Mouse (Mus musculus) adrenal gland, adult 18-20 months (tissue): ENCODE measurements around the gene Sap30bp. TPM values are rescaled to one million over a fixed set of nuclear protein-coding genes. Genes with fewer than 3 reads are reported as not detected.

ENCODE experiments used
- DNase-seq, 2 experiments: peaks; one replicate each; pipeline ENCODE4 v3.0.0; 2021 to 2022; ENCODE audit warnings: low spot score in 2 of 2
- total RNA-seq, 2 experiments: library from RNA; stranded (reverse); gene quantifications; 1 replicate in 1 of 2; 2 replicates in 1 of 2; pipeline ENCODE4 v1.2.3; 2021

Gene Sap30bp
- total RNA-seq, 2 experiments from 2014 or later, result 37.3 to 47.6 TPM

GRCm38 (mm10) chr11:115999538-116000143, 66.6 kb downstream of the Sap30bp start:
- peak; percentile 68 to 74 for DNase-seq

GRCm38 (mm10) chr11:116000607-116001006, 67.5 kb downstream of the Sap30bp start:
- no peak for DNase-seq

- no peak for DNase-seq
These were observed 68.6 kb downstream of the Sap30bp start for GRCm38 (mm10) chr11:116001725-116002124.

- no peak for DNase-seq
These were observed 69.8 kb downstream of the Sap30bp start for GRCm38 (mm10) chr11:116002894-116003293.

GRCm38 (mm10) chr11:116004186-116004823, 71.2 kb downstream of the Sap30bp start:
- no peak for DNase-seq

- DNase-seq, result peak; percentile 81 to 83
These were observed 72.0 kb downstream of the Sap30bp start for GRCm38 (mm10) chr11:116004840-116005700.

- DNase-seq, result no peak
These were observed 72.8 kb downstream of the Sap30bp start for GRCm38 (mm10) chr11:116005701-116006419.

GRCm38 (mm10) chr11:116007095-116007850, 74.2 kb downstream of the Sap30bp start:
- DNase-seq, result no peak

GRCm38 (mm10) chr11:116008411-116008810, 75.3 kb downstream of the Sap30bp start:
- no peak for DNase-seq

GRCm38 (mm10) chr11:116008832-116009375, 75.8 kb downstream of the Sap30bp start:
- no peak for DNase-seq

GRCm38 (mm10) chr11:116009661-116010060, 76.6 kb downstream of the Sap30bp start:
- no peak for DNase-seq

- no peak for DNase-seq
These were observed 77.1 kb downstream of the Sap30bp start for GRCm38 (mm10) chr11:116010146-116010545.

- no peak for DNase-seq
These were observed 77.9 kb downstream of the Sap30bp start for GRCm38 (mm10) chr11:116010948-116011347.

- no peak for DNase-seq
These were observed 78.6 kb downstream of the Sap30bp start for GRCm38 (mm10) chr11:116011529-116012261.

GRCm38 (mm10) chr11:116012262-116012947, 79.3 kb downstream of the Sap30bp start, which contains the start of gene Galk1:
TSS of gene Galk1 (minus strand) at chr11:116012719.
- peak; percentile 83 to 89 for DNase-seq

GRCm38 (mm10) chr11:116014821-116015220, 81.7 kb downstream of the Sap30bp start:
- no peak for DNase-seq
